Mouse (Mus musculus) olfactory bulb, adult 2 months (tissue): ENCODE measurements at regions not wholly inside any gene's neighbourhood (a gene's known extent, or its start where the extent isn't known, plus 50 kb on each side); places are given as distances from the start of the nearest gene placed in this dataset.

ENCODE experiments used
- CTCF ChIP-seq: fragments of 200-500 bp; IDR thresholded peaks from 2 replicates; pipeline ENCODE4 v1.5.1; 2012; ENCODE audit warnings: low read depth, mild to moderate bottlenecking, low read length, moderate library complexity; ENCODE audit not compliant: insufficient read depth
- POLR2A ChIP-seq: fragments of 200-500 bp; IDR thresholded peaks from 2 replicates; pipeline ENCODE4 v1.6.1; 2012; ENCODE audit warnings: mild to moderate bottlenecking, low read depth, low read length, moderate library complexity; ENCODE audit not compliant: insufficient read depth

DNA sequence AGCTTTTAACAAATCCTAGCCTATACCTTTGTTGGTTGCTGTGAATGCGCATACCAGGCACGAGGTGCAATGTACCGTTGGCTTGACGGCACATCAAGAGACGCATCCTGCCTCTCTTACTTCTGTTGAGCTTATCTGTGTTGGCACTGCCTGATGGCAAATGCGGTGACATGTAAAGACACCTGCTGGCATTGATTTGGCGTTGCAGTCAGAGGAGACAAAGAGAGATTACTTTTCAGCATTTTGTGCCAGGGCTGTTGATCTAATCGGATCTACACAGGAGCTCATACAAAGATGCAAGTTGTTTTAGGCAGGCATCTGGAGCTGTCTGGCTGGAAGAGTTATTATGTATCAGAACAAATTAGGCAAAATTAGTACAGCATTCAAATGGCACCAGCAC is 331.5 kb upstream of the Cwc22 start:
- TF ChIP-seq CTCF (no peak), POLR2A (no peak)
